Mouse (Mus musculus) CD8-positive naive resting alpha-beta T cell, adult 57 days (primary cell): ENCODE results near the gene Rdx. TPM values are rescaled to one million over a fixed set of nuclear protein-coding genes. Genes with fewer than 3 reads are reported as not detected.

Source experiments
- total RNA-seq: library from RNA; stranded (reverse); gene quantifications from one replicate; pipeline ENCODE4 v1.2.4, GENCODE M21; 2023

Gene Rdx
- total RNA-seq: 61.8 TPM

GRCm38 (mm10) chr9:52047129-52047820 is at the start of gene Rdx:
Gene Rdx (plus strand): TSS chr9:52047173.

Other genes with a start within 250 kb of the Rdx start
- 11.2 TPM for gene Fdx1, start 83.6 kb upstream of the Rdx start, total RNA-seq
- gene Zc3h12c, start 121.4 kb downstream of the Rdx start, total RNA-seq: 1.7 TPM